Mouse (Mus musculus) thymus, adult 2 months (tissue): ENCODE results near the gene Csmd2. TPM values are rescaled to one million over a fixed set of nuclear protein-coding genes. Genes with fewer than 3 reads are reported as not detected.

Experiments used
- DNase-seq: peaks from one replicate; pipeline ENCODE4 v3.0.0; 2021
- H3K27ac ChIP-seq: fragments of 200-500 bp; 2 replicates; pipeline ENCODE4 v1.5.1; 2012; ENCODE audit warnings: low read length, control low read depth; ENCODE audit not compliant: control insufficient read depth, insufficient read depth
- H3K27me3 ChIP-seq: fragments of 200-500 bp; 2 replicates; pipeline ENCODE4 v1.6.1; 2012; ENCODE audit warnings: mild to moderate bottlenecking, low read length, moderate library complexity, mixed read lengths; ENCODE audit not compliant: control insufficient read depth, insufficient read depth
- H3K36me3 ChIP-seq: fragments of 200-500 bp; 2 replicates; pipeline ENCODE4 v1.6.1; 2012; ENCODE audit warnings: mild to moderate bottlenecking, low read length, moderate library complexity; ENCODE audit not compliant: control insufficient read depth, insufficient read depth
- H3K4me1 ChIP-seq: fragments of 200-500 bp; replicated peaks from 2 replicates; pipeline ENCODE4 v1.6.1; 2012; ENCODE audit warnings: low read length; ENCODE audit not compliant: control insufficient read depth, insufficient read depth
- H3K4me3 ChIP-seq: fragments of 200-500 bp; 2 replicates; pipeline ENCODE4 v1.5.1; 2012; ENCODE audit warnings: mild to moderate bottlenecking, low read length, control low read depth, moderate library complexity; ENCODE audit not compliant: control insufficient read depth, insufficient read depth
- CTCF ChIP-seq: fragments of 200-500 bp; IDR thresholded peaks from 2 replicates; pipeline ENCODE4 v1.5.1; 2012; ENCODE audit warnings: mild to moderate bottlenecking, control low read depth, low read length, moderate library complexity, borderline replicate concordance; ENCODE audit not compliant: control insufficient read depth, poor library complexity, insufficient read depth; ENCODE audit errors: extremely low read depth
- POLR2A ChIP-seq: fragments of 200-500 bp; IDR thresholded peaks from 2 replicates; pipeline ENCODE4 v1.6.1; 2012; ENCODE audit warnings: mild to moderate bottlenecking, low read length, control low read depth, moderate library complexity; ENCODE audit not compliant: control insufficient read depth, poor library complexity, insufficient read depth; ENCODE audit errors: extremely low read depth
- WGBS: fragments of 180-500 bp; shearing (Covaris S2); methylation state at CpG from one replicate; pipeline ENCODE4 v1.1.7; 2018; 5-methylcytosine and 5-hydroxymethylcytosine counted together
- polyA plus RNA-seq: library from polyadenylated mRNA; depleted of rRNA; stranded (reverse); fragments of >200 nt; gene quantifications from 2 replicates; pipeline ENCODE4 v1.2.3, GENCODE M21; 2012

The Csmd2 gene
- polyA plus RNA-seq, 1 experiment = 0.50 TPM

GRCm38 (mm10) chr4:127972976-127973375, 14.7 kb upstream of the Csmd2 start:
- no peak overlapping the region for H3K27ac ChIP-seq
- no peak overlapping the region for H3K4me3 ChIP-seq
- 83% methylated on average over 3 of the region's 3 CpGs for WGBS
- TF ChIP-seq CTCF (no peak), POLR2A (no peak)
- H3K27me3 ChIP-seq = no peaks in the 10 kb centered on the region
- no peaks in the 10 kb centered on the region for H3K36me3 ChIP-seq
- H3K4me1 ChIP-seq = no peaks in the 10 kb centered on the region
- no peak for DNase-seq

GRCm38 (mm10) chr4:127981125-127981524, 6.5 kb upstream of the Csmd2 start:
- TF ChIP-seq CTCF = no peak
- TF ChIP-seq POLR2A = no peak
- Histone ChIP-seq H3K4me3 (no peak overlapping the region), H3K27ac (no peak overlapping the region), H3K4me1 (no peaks in the 10 kb centered on the region), H3K36me3 (no peaks in the 10 kb centered on the region), H3K27me3 (no peaks in the 10 kb centered on the region)
- no peak for DNase-seq
- WGBS = 91% methylated on average over 6 of the region's 6 CpGs

- Histone ChIP-seq H3K36me3 (no peaks in the 10 kb centered on the region), H3K27me3 (no peaks in the 10 kb centered on the region), H3K4me3 (no peak overlapping the region), H3K27ac (no peak overlapping the region), H3K4me1 (no peaks in the 10 kb centered on the region)
- WGBS = 82% methylated on average over 2 of the region's 2 CpGs
- no peak for DNase-seq
- TF ChIP-seq POLR2A (no peak), CTCF (no peak)
Observed at GRCm38 (mm10) chr4:127984426-127984825, 3.2 kb upstream of the Csmd2 start.

- TF ChIP-seq CTCF = no peak
- no peak for TF ChIP-seq POLR2A
- Histone ChIP-seq H3K4me1 (no peaks in the 10 kb centered on the region), H3K27ac (no peak overlapping the region), H3K36me3 (no peaks in the 10 kb centered on the region), H3K4me3 (no peak overlapping the region), H3K27me3 (no peaks in the 10 kb centered on the region)
- WGBS = 25% methylated on average over 10 of the region's 10 CpGs
- no peak for DNase-seq
Observed at GRCm38 (mm10) chr4:127985874-127986273, 1.8 kb upstream of the Csmd2 start.

GRCm38 (mm10) chr4:127986491-127987075, 1.1 kb upstream of the Csmd2 start:
- Histone ChIP-seq H3K36me3 (no peaks in the 10 kb centered on the region), H3K4me3 (no peak overlapping the region), H3K27ac (no peak overlapping the region), H3K27me3 (no peaks in the 10 kb centered on the region), H3K4me1 (no peaks in the 10 kb centered on the region)
- DNase-seq = no peak
- no peak for TF ChIP-seq POLR2A
- TF ChIP-seq CTCF = no peak
- 15% methylated on average over 25 of the region's 25 CpGs for WGBS

- no peak for DNase-seq
- WGBS = 16% methylated on average over 10 of the region's 10 CpGs
- Histone ChIP-seq H3K36me3 (no peaks in the 10 kb centered on the region), H3K27ac (no peak overlapping the region), H3K4me1 (no peaks in the 10 kb centered on the region), H3K4me3 (no peak overlapping the region), H3K27me3 (no peaks in the 10 kb centered on the region)
- TF ChIP-seq POLR2A = no peak
- TF ChIP-seq CTCF = no peak
Observed at GRCm38 (mm10) chr4:127987270-127987669, 387 bp upstream of the Csmd2 start.

- no peaks in the 10 kb centered on the region for H3K36me3 ChIP-seq
- no peak for DNase-seq
- TF ChIP-seq POLR2A = no peak
- no peak for TF ChIP-seq CTCF
- H3K27me3 ChIP-seq = no peaks in the 10 kb centered on the region
- H3K4me3 ChIP-seq = no peak overlapping the region
- no peaks in the 10 kb centered on the region for H3K4me1 ChIP-seq
- H3K27ac ChIP-seq = no peak overlapping the region
- WGBS = 11% methylated on average over 39 of the region's 39 CpGs
Observed at GRCm38 (mm10) chr4:127988526-127989180, 996 bp downstream of the Csmd2 start.
